ENCODE assay signal across 13 mouse cellular contexts in the genomic region with DNA sequence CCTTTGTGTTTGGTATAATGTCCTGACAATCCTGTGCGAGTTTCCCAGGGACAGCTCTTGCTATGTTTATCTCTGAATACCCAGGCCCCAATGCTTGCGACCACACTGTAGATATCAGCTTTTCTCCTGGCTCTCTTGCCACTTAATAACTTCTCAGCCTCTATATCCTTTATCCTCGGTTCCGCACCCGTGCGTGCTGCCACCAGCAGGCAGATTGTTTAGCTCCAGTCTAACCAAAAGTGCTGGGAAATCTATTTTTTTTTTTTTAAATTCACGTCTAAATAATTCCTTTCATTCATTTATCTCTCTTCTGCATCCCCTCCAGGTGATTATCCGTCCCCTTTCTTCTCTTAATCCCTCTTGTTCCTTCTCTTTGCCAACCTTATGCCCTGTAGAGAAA.
"Had no signal": no experiment of that assay in that cellular context is flagged by ENCODE, and none has a peak within 500 bp of the region (broad histone marks: within the 10 kb centered on the region; RNA-seq: fewer than 3 reads in every experiment).

No protein-coding gene starts in this region.

- ATAC-seq: intestine, postnatal 0 days; lung, postnatal 0 days had no signal

- H3K27ac ChIP-seq: limb, embryonic 10.5 days; liver, embryonic 15.5 days; midbrain, embryonic 12.5 days; stomach, embryonic 15.5 days had no signal

- H3K9ac ChIP-seq: liver, embryonic 15.5 days; midbrain, embryonic 12.5 days; stomach, embryonic 15.5 days had no signal

- H3K4me3 ChIP-seq: limb, embryonic 10.5 days; liver, embryonic 15.5 days; midbrain, embryonic 12.5 days; stomach, embryonic 15.5 days had no signal

- H3K27me3 ChIP-seq: liver, embryonic 15.5 days; midbrain, embryonic 12.5 days; stomach, embryonic 15.5 days had no signal

- DNase-seq: kidney, adult 8-10 months; kidney, postnatal 25 days; lung, adult 2 months; lung, postnatal 36 days; right cerebral cortex, postnatal 14 days; thymus, postnatal 36 days had no signal

- H3K4me1 ChIP-seq: limb, embryonic 10.5 days; liver, embryonic 15.5 days; stomach, embryonic 15.5 days had no signal

- H3K9me3 ChIP-seq: limb, embryonic 10.5 days; liver, embryonic 15.5 days; midbrain, embryonic 12.5 days; stomach, embryonic 15.5 days had no signal

- H3K4me2 ChIP-seq: liver, embryonic 11.5 days; liver, embryonic 15.5 days; midbrain, embryonic 12.5 days; stomach, embryonic 15.5 days had no signal

- H3K36me3 ChIP-seq: limb, embryonic 10.5 days; liver, embryonic 15.5 days; midbrain, embryonic 12.5 days had no signal
